Mouse (Mus musculus): Measurements from ENCODE around the gene Mitf.

- TF ChIP-seq CTCF (IDR thresholded peaks at IDR 0.05; ENCODE audit: low read depth) = no peak
- TF ChIP-seq EP300 (IDR thresholded peaks at IDR 0.05; ENCODE audit: low read depth) = no peak
Measured at GRCm38 (mm10) chr6:98023876-98024275, 217.0 kb downstream of the Mitf start.
